Mouse (Mus musculus) frontal cortex, adult (tissue): ENCODE measurements at regions not wholly inside any gene's neighbourhood (a gene's known extent, or its start where the extent isn't known, plus 50 kb on each side); places are given as distances from the start of the nearest gene placed in this dataset.

Experiments used
- ATAC-seq: cut with Nextera tagmentation; 2 replicates; pipeline ENCODE4 v1.9.2; 2017; ENCODE audit warnings: mild to moderate bottlenecking, moderate library complexity, mixed read lengths; ENCODE audit not compliant: low TSS enrichment

GRCm38 (mm10) chr5:111506821-111507220 is 89.7 kb downstream of the Mn1 start:
- ATAC-seq, result no peak

- ATAC-seq, result no peak
These were observed 90.2 kb downstream of the Mn1 start for GRCm38 (mm10) chr5:111507332-111507731.

GRCm38 (mm10) chr5:111509014-111509561 is 91.9 kb downstream of the Mn1 start:
- no peak for ATAC-seq

GRCm38 (mm10) chr5:111509575-111510057 is 92.5 kb downstream of the Mn1 start:
- ATAC-seq, result no peak

GRCm38 (mm10) chr5:111510183-111510878 is 93.2 kb downstream of the Mn1 start:
- no peak for ATAC-seq

- ATAC-seq, result no peak
These were observed 93.7 kb downstream of the Mn1 start for GRCm38 (mm10) chr5:111510879-111511231.

- ATAC-seq, result no peak
These were observed 94.8 kb downstream of the Mn1 start for GRCm38 (mm10) chr5:111511982-111512381.

GRCm38 (mm10) chr5:111513976-111514375 is 96.8 kb downstream of the Mn1 start:
- peak; percentile 66 for ATAC-seq

- no peak for ATAC-seq
These were observed 101.9 kb downstream of the Mn1 start for GRCm38 (mm10) chr5:111519059-111519458.

- ATAC-seq, result peak; percentile 55; the same call in 1 of the 2 replicates
These were observed 102.4 kb downstream of the Mn1 start for GRCm38 (mm10) chr5:111519500-111520041.

GRCm38 (mm10) chr5:111521866-111522265 is 104.7 kb downstream of the Mn1 start:
- no peak for ATAC-seq

GRCm38 (mm10) chr5:111522586-111522985 is 105.4 kb downstream of the Mn1 start:
- ATAC-seq, result no peak

GRCm38 (mm10) chr5:111527741-111528140 is 110.6 kb downstream of the Mn1 start:
- no peak for ATAC-seq

GRCm38 (mm10) chr5:111529096-111529495 is 111.9 kb downstream of the Mn1 start:
- ATAC-seq, result no peak

GRCm38 (mm10) chr5:111530628-111531524 is 113.7 kb downstream of the Mn1 start:
- ATAC-seq, result no peak

- ATAC-seq, result no peak
These were observed 115.4 kb downstream of the Mn1 start for GRCm38 (mm10) chr5:111532446-111533035.

GRCm38 (mm10) chr5:111535978-111536377 is 118.8 kb downstream of the Mn1 start:
- ATAC-seq, result no peak

GRCm38 (mm10) chr5:111538560-111539450 is 121.6 kb downstream of the Mn1 start:
- no peak for ATAC-seq

- no peak for ATAC-seq
These were observed 123.3 kb downstream of the Mn1 start for GRCm38 (mm10) chr5:111540486-111540885.

- no peak for ATAC-seq
These were observed 124.9 kb downstream of the Mn1 start for GRCm38 (mm10) chr5:111542077-111542476.
